Mouse (Mus musculus): ENCODE measurements around the gene Tcf23. TPM values are rescaled to one million over a fixed set of nuclear protein-coding genes. Genes with fewer than 3 reads are reported as not detected.

Tcf23 gene
- 0.67 and 0.78 TPM in 2 replicates for polyA plus RNA-seq (2015; fragmentation: Nextera tagmentation; extraction: Ambion mirVana)

GRCm38 (mm10) chr5:30968416-30968815 is at the start of gene Tcf23:
Tcf23 (plus strand) TSS chr5:30968662.

GRCm38 (mm10) chr5:30921256-30922033 is 47.0 kb upstream of the Tcf23 start, which contains the start of gene Khk:
Khk (plus strand) TSS chr5:30921431.

GRCm38 (mm10) chr5:30944956-30945781 is 23.3 kb upstream of the Tcf23 start, which contains the start of gene Cgref1:
Cgref1 (minus strand) TSS chr5:30945591.

GRCm38 (mm10) chr5:30959966-30960501 is 8.4 kb upstream of the Tcf23 start, which contains the start of gene Preb:
Preb (minus strand) TSS chr5:30960361.

Other genes with a start within 250 kb of the Tcf23 start
- 3.3 and 4.7 TPM in 2 replicates for gene Mapre3, start 154.0 kb upstream of the Tcf23 start, polyA plus RNA-seq (2015; fragmentation: Nextera tagmentation; extraction: Ambion mirVana)
- gene Tmem214, start 100.7 kb upstream of the Tcf23 start, polyA plus RNA-seq (2015; fragmentation: Nextera tagmentation; extraction: Ambion mirVana), result 23.9 and 27.9 TPM in 2 replicates
- 4.5 and 6.0 TPM in 2 replicates for gene Agbl5, start 80.0 kb upstream of the Tcf23 start, polyA plus RNA-seq (2015; fragmentation: Nextera tagmentation; extraction: Ambion mirVana)
- gene Ost4, start 60.9 kb upstream of the Tcf23 start, polyA plus RNA-seq (2015; fragmentation: Nextera tagmentation; extraction: Ambion mirVana), result 368 TPM in 2 replicates
- gene Emilin1, start 55.3 kb upstream of the Tcf23 start, polyA plus RNA-seq (2015; fragmentation: Nextera tagmentation; extraction: Ambion mirVana), result 90.2 and 121 TPM in 2 replicates
- 40.3 and 50.8 TPM in 2 replicates for gene Khk, start 47.2 kb upstream of the Tcf23 start, polyA plus RNA-seq (2015; fragmentation: Nextera tagmentation; extraction: Ambion mirVana)
- 0.46 and 0.78 TPM in 2 replicates for gene Cgref1, start 23.1 kb upstream of the Tcf23 start, polyA plus RNA-seq (2015; fragmentation: Nextera tagmentation; extraction: Ambion mirVana)
- 80.8 and 94.5 TPM in 2 replicates for gene Preb, start 8.3 kb upstream of the Tcf23 start, polyA plus RNA-seq (2015; fragmentation: Nextera tagmentation; extraction: Ambion mirVana)
- 82.7 and 102 TPM in 2 replicates for gene Atraid, start 79.7 kb downstream of the Tcf23 start, polyA plus RNA-seq (2015; fragmentation: Nextera tagmentation; extraction: Ambion mirVana)
- 2.3 and 3.0 TPM in 2 replicates for gene Slc5a6, start 80.3 kb downstream of the Tcf23 start, polyA plus RNA-seq (2015; fragmentation: Nextera tagmentation; extraction: Ambion mirVana)
- gene Cad, start 86.1 kb downstream of the Tcf23 start, polyA plus RNA-seq (2015; fragmentation: Nextera tagmentation; extraction: Ambion mirVana), result 13.9 and 14.0 TPM in 2 replicates
- gene Dnajc5g, start 137.6 kb downstream of the Tcf23 start, polyA plus RNA-seq (2015; fragmentation: Nextera tagmentation; extraction: Ambion mirVana), result not detected in 2 replicates
- not detected in 2 replicates for gene Slc30a3, start 139.6 kb downstream of the Tcf23 start, polyA plus RNA-seq (2015; fragmentation: Nextera tagmentation; extraction: Ambion mirVana)
- not detected in 2 replicates for gene Trim54, start 148.1 kb downstream of the Tcf23 start, polyA plus RNA-seq (2015; fragmentation: Nextera tagmentation; extraction: Ambion mirVana)
- not detected in 2 replicates for gene Ucn, start 170.2 kb downstream of the Tcf23 start, polyA plus RNA-seq (2015; fragmentation: Nextera tagmentation; extraction: Ambion mirVana)
- gene Mpv17, start 185.6 kb downstream of the Tcf23 start, polyA plus RNA-seq (2015; fragmentation: Nextera tagmentation; extraction: Ambion mirVana), result 18.6 and 23.3 TPM in 2 replicates
- 0.81 and 1.0 TPM in 2 replicates for gene Gm29609, start 211.2 kb downstream of the Tcf23 start, polyA plus RNA-seq (2015; fragmentation: Nextera tagmentation; extraction: Ambion mirVana)
- gene Gtf3c2, start 211.5 kb downstream of the Tcf23 start, polyA plus RNA-seq (2015; fragmentation: Nextera tagmentation; extraction: Ambion mirVana), result 32.6 and 32.8 TPM in 2 replicates
- gene Snx17, start 224.6 kb downstream of the Tcf23 start, polyA plus RNA-seq (2015; fragmentation: Nextera tagmentation; extraction: Ambion mirVana), result 59.4 and 66.3 TPM in 2 replicates
- gene Eif2b4, start 224.8 kb downstream of the Tcf23 start, polyA plus RNA-seq (2015; fragmentation: Nextera tagmentation; extraction: Ambion mirVana), result 50.9 and 53.3 TPM in 2 replicates
- gene Zfp513, start 233.6 kb downstream of the Tcf23 start, polyA plus RNA-seq (2015; fragmentation: Nextera tagmentation; extraction: Ambion mirVana), result 3.3 and 3.5 TPM in 2 replicates